Mouse (Mus musculus) thymus, postnatal 0 days (tissue): ENCODE data around the gene Sh2b2. TPM values are rescaled to one million over a fixed set of nuclear protein-coding genes. Genes with fewer than 3 reads are reported as not detected.

Experiments
- DNase-seq: peaks from one replicate; pipeline ENCODE4 v3.0.0-alpha.2; 2015; ENCODE audit warnings: low spot score
- polyA plus RNA-seq: library from polyadenylated mRNA; unstranded; fragments of >200 nt; fragmentation: Nextera tagmentation; extraction: Ambion mirVana; gene quantifications from 2 replicates; pipeline ENCODE4 v1.2.1, GENCODE M21; 2015

Gene Sh2b2
- polyA plus RNA-seq, 1 experiment from 2014 or later: 2.6 TPM

GRCm38 (mm10) chr5:136183766-136184165 is 62.6 kb downstream of the Sh2b2 start:
- peak; percentile 20 for DNase-seq

GRCm38 (mm10) chr5:136182830-136183229 is 63.5 kb downstream of the Sh2b2 start:
- no peak for DNase-seq

GRCm38 (mm10) chr5:136182049-136182448 is 64.3 kb downstream of the Sh2b2 start:
- no peak for DNase-seq

GRCm38 (mm10) chr5:136181197-136181596 is 65.2 kb downstream of the Sh2b2 start:
- DNase-seq: no peak

- no peak for DNase-seq
Observed at GRCm38 (mm10) chr5:136179594-136179993, 66.8 kb downstream of the Sh2b2 start.

GRCm38 (mm10) chr5:136173606-136174463 is 72.5 kb downstream of the Sh2b2 start:
- DNase-seq: peak; percentile 75

- DNase-seq: no peak
Observed at GRCm38 (mm10) chr5:136172939-136173338, 73.4 kb downstream of the Sh2b2 start.

GRCm38 (mm10) chr5:136171363-136172341 is 74.7 kb downstream of the Sh2b2 start:
- DNase-seq: peak; percentile 57

GRCm38 (mm10) chr5:136170512-136171362 is 75.6 kb downstream of the Sh2b2 start, which contains the start of gene Orai2:
Gene Orai2 (minus strand): TSS chr5:136170713.
- peak; percentile 89 for DNase-seq

GRCm38 (mm10) chr5:136169626-136170511 is 76.5 kb downstream of the Sh2b2 start:
- peak; percentile 77 for DNase-seq

Other genes starting within 250 kb of the Sh2b2 start
- 0.32 and 0.48 TPM in 2 replicates for gene Upk3b, start 208.1 kb downstream of the Sh2b2 start, polyA plus RNA-seq
- gene Upk3bl, start 192.1 kb downstream of the Sh2b2 start, polyA plus RNA-seq: 2.1 and 8.2 TPM in 2 replicates
- 11.2 and 13.3 TPM in 2 replicates for gene Rasa4, start 162.6 kb downstream of the Sh2b2 start, polyA plus RNA-seq
- 312 and 321 TPM in 2 replicates for gene Polr2j, start 129.9 kb downstream of the Sh2b2 start, polyA plus RNA-seq
- gene Lrwd1, start 110.5 kb downstream of the Sh2b2 start, polyA plus RNA-seq: 66.5 and 67.6 TPM in 2 replicates
- 38.0 and 38.5 TPM in 2 replicates for gene Alkbh4, start 110.4 kb downstream of the Sh2b2 start, polyA plus RNA-seq
- 54.7 and 67.8 TPM in 2 replicates for gene Orai2, start 75.8 kb downstream of the Sh2b2 start, polyA plus RNA-seq
- 60.0 and 65.9 TPM in 2 replicates for gene Prkrip1, start 47.6 kb downstream of the Sh2b2 start, polyA plus RNA-seq